Mouse (Mus musculus) heart, embryonic 11.5 days (tissue): ENCODE measurements around the gene Pbx3. TPM values are rescaled to one million over a fixed set of nuclear protein-coding genes. Genes with fewer than 3 reads are reported as not detected.

Experiments used
- ATAC-seq: fragments of 200-750 bp; cut with Nextera tagmentation; replicated peaks from 2 replicates; pipeline ENCODE4 v1.8.0; 2017; ENCODE audit warnings: moderate library complexity; ENCODE audit not compliant: insufficient number of reproducible peaks, low FRiP score, low TSS enrichment
- H3K27ac ChIP-seq: fragments of 300-500 bp; sonication (generic); 2 replicates; pipeline ENCODE4 v1.5.1; 2014; ENCODE audit warnings: mild to moderate bottlenecking, low read depth, low read length
- H3K27me3 ChIP-seq: fragments of 300-500 bp; sonication (generic); 2 replicates; pipeline ENCODE4 v1.6.1; 2014; ENCODE audit warnings: mild to moderate bottlenecking, low read length, mixed read lengths; ENCODE audit not compliant: control insufficient read depth, insufficient read depth
- H3K36me3 ChIP-seq: fragments of 300-500 bp; sonication (generic); 2 replicates; pipeline ENCODE4 v1.6.1; 2014; ENCODE audit warnings: mild to moderate bottlenecking, low read length, moderate library complexity, mixed read lengths; ENCODE audit not compliant: control insufficient read depth, insufficient read depth
- H3K4me1 ChIP-seq: fragments of 300-500 bp; sonication (generic); 2 replicates; pipeline ENCODE4 v1.6.1; 2014; ENCODE audit warnings: low read length; ENCODE audit not compliant: control insufficient read depth, insufficient read depth
- H3K4me2 ChIP-seq: fragments of 300-500 bp; sonication (generic); 2 replicates; pipeline ENCODE4 v1.6.1; 2014; ENCODE audit warnings: mild to moderate bottlenecking, moderate library complexity
- H3K4me3 ChIP-seq: fragments of 300-500 bp; sonication (generic); 2 replicates; pipeline ENCODE4 v1.5.1; 2014; ENCODE audit warnings: low read depth, low read length
- H3K9ac ChIP-seq: fragments of 300-500 bp; sonication (generic); 2 replicates; pipeline ENCODE4 v1.6.1; 2014; ENCODE audit warnings: mild to moderate bottlenecking, low read depth, low read length, moderate library complexity
- H3K9me3 ChIP-seq: fragments of 300-500 bp; sonication (generic); replicated peaks from 2 replicates; pipeline ENCODE4 v1.6.1; 2016; ENCODE audit warnings: low read length; ENCODE audit not compliant: control insufficient read depth
- WGBS: fragments of 180-500 bp; shearing (Covaris S2); extraction: QIAGEN DNeasy Blood & Tissue Kit; methylation state at CpG from one replicate; pipeline ENCODE4 v1.1.7; 2014; ENCODE audit not compliant: insufficient replicate concordance; 5-methylcytosine and 5-hydroxymethylcytosine counted together
- polyA plus RNA-seq: library from polyadenylated mRNA; unstranded; fragments of >200 nt; fragmentation: Nextera tagmentation; extraction: Ambion mirVana; gene quantifications from 2 replicates; pipeline ENCODE4 v1.2.1, GENCODE M21; 2014

The Pbx3 gene
- polyA plus RNA-seq, 1 experiment from 2014 or later = 29.1 TPM

GRCm38 (mm10) chr2:34193870-34194820 is 178.8 kb downstream of the Pbx3 start:
- no peaks in the 10 kb centered on the region for H3K9me3 ChIP-seq
- H3K27me3 ChIP-seq = no peaks in the 10 kb centered on the region
- no peak overlapping the region for H3K4me3 ChIP-seq
- H3K9ac ChIP-seq = no peak overlapping the region
- no peak overlapping the region for H3K27ac ChIP-seq
- H3K4me2 ChIP-seq = no peak overlapping the region
- ATAC-seq = no peak
- H3K4me1 ChIP-seq = no peaks in the 10 kb centered on the region; the same call in 1 of the 2 replicates
- no peaks in the 10 kb centered on the region for H3K36me3 ChIP-seq
- 63% methylated on average over 8 of the region's 8 CpGs for WGBS

GRCm38 (mm10) chr2:34193276-34193675 is 179.7 kb downstream of the Pbx3 start:
- Histone ChIP-seq H3K27ac (no peak overlapping the region), H3K9ac (no peak overlapping the region), H3K4me1 (no peaks in the 10 kb centered on the region; the same call in 1 of the 2 replicates), H3K36me3 (no peaks in the 10 kb centered on the region), H3K9me3 (no peaks in the 10 kb centered on the region), H3K27me3 (no peaks in the 10 kb centered on the region), H3K4me3 (no peak overlapping the region), H3K4me2 (no peak overlapping the region)
- ATAC-seq = no peak
- 64% methylated on average over 5 of the region's 5 CpGs for WGBS

GRCm38 (mm10) chr2:34187366-34187765 is 185.6 kb downstream of the Pbx3 start:
- WGBS = 82% methylated on average over 2 of the region's 2 CpGs
- H3K27me3 ChIP-seq = no peaks in the 10 kb centered on the region
- no peak overlapping the region for H3K9ac ChIP-seq
- no peak overlapping the region for H3K4me3 ChIP-seq
- no peak overlapping the region for H3K27ac ChIP-seq
- no peak for ATAC-seq
- no peaks in the 10 kb centered on the region for H3K4me1 ChIP-seq
- H3K36me3 ChIP-seq = no peaks in the 10 kb centered on the region
- H3K4me2 ChIP-seq = no peak overlapping the region
- H3K9me3 ChIP-seq = no peaks in the 10 kb centered on the region

- no peak overlapping the region for H3K27ac ChIP-seq
- WGBS = 79% methylated on average over 1 of the region's 1 CpGs
- ATAC-seq = no peak
- H3K4me1 ChIP-seq = no peaks in the 10 kb centered on the region
- H3K4me3 ChIP-seq = no peak overlapping the region
- no peaks in the 10 kb centered on the region for H3K27me3 ChIP-seq
- no peaks in the 10 kb centered on the region for H3K36me3 ChIP-seq
- no peak overlapping the region for H3K4me2 ChIP-seq
- H3K9ac ChIP-seq = no peak overlapping the region
- no peaks in the 10 kb centered on the region for H3K9me3 ChIP-seq
These were observed 191.3 kb downstream of the Pbx3 start for GRCm38 (mm10) chr2:34181600-34181999.

GRCm38 (mm10) chr2:34179299-34179698 is 193.6 kb downstream of the Pbx3 start:
- ATAC-seq = no peak
- no peaks in the 10 kb centered on the region for H3K9me3 ChIP-seq
- WGBS = 77% methylated on average over 1 of the region's 1 CpGs

GRCm38 (mm10) chr2:34178653-34179052 is 194.3 kb downstream of the Pbx3 start:
- no peak for ATAC-seq
- Histone ChIP-seq H3K27ac (no peak overlapping the region), H3K4me1 (no peaks in the 10 kb centered on the region), H3K4me3 (no peak overlapping the region), H3K9me3 (no peaks in the 10 kb centered on the region), H3K9ac (no peak overlapping the region), H3K27me3 (no peaks in the 10 kb centered on the region), H3K36me3 (no peaks in the 10 kb centered on the region), H3K4me2 (no peak overlapping the region)

More at GRCm38 (mm10) chr2:34179299-34179698, 193.6 kb downstream of the Pbx3 start:
- H3K9ac ChIP-seq = no peak overlapping the region
- H3K4me2 ChIP-seq = no peak overlapping the region
- H3K27me3 ChIP-seq = no peaks in the 10 kb centered on the region
- no peaks in the 10 kb centered on the region for H3K36me3 ChIP-seq
- H3K27ac ChIP-seq = no peak overlapping the region
- no peak overlapping the region for H3K4me3 ChIP-seq
- H3K4me1 ChIP-seq = no peaks in the 10 kb centered on the region

- Histone ChIP-seq H3K4me2 (no peak overlapping the region), H3K4me1 (no peaks in the 10 kb centered on the region), H3K36me3 (0 out of 2 replicates have a peak, but pooled peaks cover 2% of the 10 kb centered on the region), H3K9me3 (no peaks in the 10 kb centered on the region), H3K4me3 (no peak overlapping the region), H3K27me3 (no peaks in the 10 kb centered on the region), H3K9ac (no peak overlapping the region), H3K27ac (no peak overlapping the region)
- ATAC-seq = no peak
- 75% methylated on average over 2 of the region's 2 CpGs for WGBS
These were observed 202.5 kb downstream of the Pbx3 start for GRCm38 (mm10) chr2:34170424-34170823.

GRCm38 (mm10) chr2:34169626-34170025 is 203.3 kb downstream of the Pbx3 start:
- H3K36me3 ChIP-seq = 0 out of 2 replicates have a peak, but pooled peaks cover 2% of the 10 kb centered on the region
- H3K4me1 ChIP-seq = no peaks in the 10 kb centered on the region
- 93% methylated on average over 2 of the region's 2 CpGs for WGBS
- no peak overlapping the region for H3K27ac ChIP-seq
- no peak overlapping the region for H3K4me3 ChIP-seq
- no peak overlapping the region for H3K9ac ChIP-seq
- no peaks in the 10 kb centered on the region for H3K27me3 ChIP-seq
- no peak overlapping the region for H3K4me2 ChIP-seq
- ATAC-seq = no peak
- H3K9me3 ChIP-seq = no peaks in the 10 kb centered on the region

- H3K4me3 ChIP-seq = no peak overlapping the region
- H3K36me3 ChIP-seq = 0 out of 2 replicates have a peak, but pooled peaks cover 2% of the 10 kb centered on the region
- ATAC-seq = no peak
- H3K4me1 ChIP-seq = no peaks in the 10 kb centered on the region
- no peak overlapping the region for H3K27ac ChIP-seq
- no peaks in the 10 kb centered on the region for H3K27me3 ChIP-seq
- H3K9me3 ChIP-seq = no peaks in the 10 kb centered on the region
- H3K9ac ChIP-seq = no peak overlapping the region
- no peak overlapping the region for H3K4me2 ChIP-seq
- WGBS = 57% methylated on average over 3 of the region's 3 CpGs
These were observed 204.8 kb downstream of the Pbx3 start for GRCm38 (mm10) chr2:34168191-34168590.
